Mouse (Mus musculus) liver, embryonic 12.5 days (tissue): ENCODE measurements around the gene Palm2. TPM values are rescaled to one million over a fixed set of nuclear protein-coding genes. Genes with fewer than 3 reads are reported as not detected.

ENCODE experiments used
- ATAC-seq: fragments of 200-750 bp; cut with Nextera tagmentation; 2 replicates; pipeline ENCODE4 v1.8.0; 2017; ENCODE audit warnings: moderate number of reproducible peaks, mild to moderate bottlenecking, moderate library complexity
- H3K27ac ChIP-seq: fragments of 300-500 bp; sonication (generic); 2 replicates; pipeline ENCODE4 v1.5.1; 2016; ENCODE audit warnings: mild to moderate bottlenecking
- H3K27me3 ChIP-seq: fragments of 300-500 bp; sonication (generic); replicated peaks from 2 replicates; pipeline ENCODE4 v1.6.1; 2016; ENCODE audit warnings: mild to moderate bottlenecking, moderate library complexity
- H3K36me3 ChIP-seq: fragments of 300-500 bp; sonication (generic); 2 replicates; pipeline ENCODE4 v1.6.1; 2016; ENCODE audit warnings: mild to moderate bottlenecking, moderate library complexity
- H3K4me1 ChIP-seq: fragments of 300-500 bp; sonication (generic); 2 replicates; pipeline ENCODE4 v1.6.1; 2016
- H3K4me2 ChIP-seq: fragments of 300-500 bp; sonication (generic); 2 replicates; pipeline ENCODE4 v1.6.1; 2016; ENCODE audit warnings: mild to moderate bottlenecking, moderate library complexity
- H3K4me3 ChIP-seq: fragments of 300-500 bp; sonication (generic); 2 replicates; pipeline ENCODE4 v1.5.1; 2016; ENCODE audit warnings: mild to moderate bottlenecking, moderate library complexity
- H3K9ac ChIP-seq: fragments of 300-500 bp; sonication (generic); 2 replicates; pipeline ENCODE4 v1.6.1; 2016; ENCODE audit warnings: mild to moderate bottlenecking, moderate library complexity
- H3K9me3 ChIP-seq: fragments of 300-500 bp; sonication (generic); replicated peaks from 2 replicates; pipeline ENCODE4 v1.6.1; 2016; ENCODE audit warnings: mild to moderate bottlenecking, moderate library complexity
- WGBS: fragments of 180-500 bp; shearing (Covaris S2); methylation state at CpG from one replicate; pipeline ENCODE4 v1.1.7; 2016; ENCODE audit not compliant: insufficient replicate concordance; 5-methylcytosine and 5-hydroxymethylcytosine counted together
- polyA plus RNA-seq: library from polyadenylated mRNA; unstranded; fragments of >200 nt; fragmentation: Nextera tagmentation; extraction: Ambion mirVana; gene quantifications from 2 replicates; pipeline ENCODE4 v1.2.1, GENCODE M21; 2016

Palm2 gene
- polyA plus RNA-seq, 1 experiment from 2014 or later: 0.23 TPM

GRCm38 (mm10) chr4:57574646-57575045 lies 140.6 kb downstream of the Palm2 start:
- Histone ChIP-seq H3K27ac (no peak overlapping the region), H3K4me3 (no peak overlapping the region), H3K27me3 (no peaks in the 10 kb centered on the region), H3K9ac (no peak overlapping the region), H3K9me3 (no peaks in the 10 kb centered on the region), H3K4me2 (no peak overlapping the region), H3K4me1 (no peaks in the 10 kb centered on the region), H3K36me3 (no peaks in the 10 kb centered on the region)
- WGBS: 65% methylated on average over 6 of the region's 6 CpGs
- ATAC-seq: no peak

GRCm38 (mm10) chr4:57575686-57576085 lies 141.6 kb downstream of the Palm2 start:
- WGBS: 65% methylated on average over 5 of the region's 5 CpGs
- H3K27me3 ChIP-seq: no peaks in the 10 kb centered on the region
- H3K4me3 ChIP-seq: no peak overlapping the region
- no peak overlapping the region for H3K4me2 ChIP-seq
- no peak for ATAC-seq
- no peaks in the 10 kb centered on the region for H3K36me3 ChIP-seq
- H3K9ac ChIP-seq: no peak overlapping the region
- no peaks in the 10 kb centered on the region for H3K4me1 ChIP-seq
- no peak overlapping the region for H3K27ac ChIP-seq
- no peaks in the 10 kb centered on the region for H3K9me3 ChIP-seq

- Histone ChIP-seq H3K4me3 (no peak overlapping the region), H3K9ac (no peak overlapping the region), H3K27ac (no peak overlapping the region), H3K36me3 (no peaks in the 10 kb centered on the region), H3K27me3 (no peaks in the 10 kb centered on the region), H3K4me1 (no peaks in the 10 kb centered on the region), H3K4me2 (no peak overlapping the region), H3K9me3 (no peaks in the 10 kb centered on the region)
- 72% methylated on average over 11 of the region's 11 CpGs for WGBS
- no peak for ATAC-seq
Measured at GRCm38 (mm10) chr4:57576095-57576494, 142.0 kb downstream of the Palm2 start.

DNA sequence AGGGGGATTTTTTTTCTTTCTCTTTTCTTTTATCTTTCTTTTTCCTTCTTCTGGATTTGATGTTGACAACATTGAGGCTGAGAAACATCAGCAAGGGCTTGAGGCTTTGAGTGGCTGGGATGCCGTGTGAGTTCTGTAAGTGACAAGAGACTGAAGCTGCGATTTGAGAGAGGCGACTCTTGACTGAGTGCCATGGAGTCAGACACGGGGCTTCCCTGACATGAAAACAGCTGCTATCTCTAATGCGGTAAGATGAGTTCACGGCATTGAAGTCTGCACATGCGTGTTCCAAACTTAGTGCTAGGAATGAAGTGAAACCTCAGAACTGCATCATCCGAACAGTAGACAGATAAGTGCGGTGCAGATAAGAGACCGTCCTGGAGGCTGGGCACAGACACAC lies 145.6 kb downstream of the Palm2 start:
- WGBS: 75% methylated on average over 10 of the region's 10 CpGs
- H3K9ac ChIP-seq: no peak overlapping the region
- no peak for ATAC-seq
- H3K4me1 ChIP-seq: no peaks in the 10 kb centered on the region
- H3K4me3 ChIP-seq: no peak overlapping the region
- H3K27me3 ChIP-seq: no peaks in the 10 kb centered on the region
- no peak overlapping the region for H3K4me2 ChIP-seq
- H3K9me3 ChIP-seq: no peaks in the 10 kb centered on the region
- H3K36me3 ChIP-seq: no peaks in the 10 kb centered on the region
- H3K27ac ChIP-seq: no peak overlapping the region

- Histone ChIP-seq H3K27ac (no peak overlapping the region), H3K36me3 (no peaks in the 10 kb centered on the region), H3K4me1 (no peaks in the 10 kb centered on the region), H3K27me3 (no peaks in the 10 kb centered on the region), H3K4me2 (no peak overlapping the region), H3K9me3 (no peaks in the 10 kb centered on the region), H3K4me3 (no peak overlapping the region), H3K9ac (no peak overlapping the region)
- no peak for ATAC-seq
- 65% methylated on average over 6 of the region's 6 CpGs for WGBS
Measured at GRCm38 (mm10) chr4:57585281-57585800, 151.3 kb downstream of the Palm2 start.

DNA sequence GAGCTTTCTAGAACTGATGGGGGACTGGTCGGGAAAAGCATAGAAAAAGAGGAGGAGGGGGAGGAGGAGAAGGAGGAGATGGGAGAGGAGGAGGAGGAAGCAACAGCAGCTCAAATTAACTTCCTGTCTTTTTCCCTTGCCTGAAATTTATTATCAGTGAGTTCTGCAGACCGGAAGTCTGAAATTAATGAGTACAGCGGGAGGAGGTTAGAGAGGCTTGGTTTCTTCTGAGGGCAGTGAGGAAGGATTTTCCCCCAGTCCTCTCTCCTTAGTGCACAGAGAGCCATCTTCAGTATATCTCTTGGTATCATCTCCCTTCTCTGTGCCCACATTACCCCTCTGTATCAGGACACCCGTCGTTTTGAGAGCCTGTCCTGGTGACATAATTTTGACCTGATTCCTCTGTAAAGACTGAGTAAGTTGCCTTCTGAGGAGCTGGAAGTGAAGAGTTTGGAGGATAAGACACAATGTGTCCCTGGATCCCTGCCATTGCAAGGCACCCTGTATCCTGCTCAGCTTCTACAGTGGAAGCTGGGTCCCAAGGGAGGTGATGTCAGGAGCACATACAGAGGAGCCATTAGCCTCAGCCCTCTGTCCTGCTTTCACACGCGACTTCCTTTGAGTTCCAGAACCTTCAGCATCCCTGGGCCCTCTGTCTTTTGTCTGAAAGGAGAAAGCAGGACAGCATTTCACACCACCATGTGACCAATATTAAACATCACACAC lies 153.0 kb downstream of the Palm2 start:
- Histone ChIP-seq H3K4me3 (no peak overlapping the region), H3K4me2 (no peak overlapping the region), H3K9ac (no peak overlapping the region), H3K36me3 (no peaks in the 10 kb centered on the region), H3K27ac (no peak overlapping the region), H3K4me1 (no peaks in the 10 kb centered on the region), H3K9me3 (no peaks in the 10 kb centered on the region), H3K27me3 (no peaks in the 10 kb centered on the region)
- ATAC-seq: no peak
- 59% methylated on average over 7 of the region's 7 CpGs for WGBS

GRCm38 (mm10) chr4:57588356-57588755 lies 154.3 kb downstream of the Palm2 start:
- Histone ChIP-seq H3K36me3 (no peaks in the 10 kb centered on the region), H3K27ac (no peak overlapping the region), H3K9me3 (no peaks in the 10 kb centered on the region), H3K9ac (no peak overlapping the region), H3K4me2 (no peak overlapping the region), H3K27me3 (no peaks in the 10 kb centered on the region), H3K4me1 (no peaks in the 10 kb centered on the region), H3K4me3 (no peak overlapping the region)
- no peak for ATAC-seq
- WGBS: 83% methylated on average over 1 of the region's 1 CpGs

GRCm38 (mm10) chr4:57592751-57593150 lies 158.7 kb downstream of the Palm2 start:
- H3K4me2 ChIP-seq: no peak overlapping the region
- WGBS: 65% methylated on average over 4 of the region's 4 CpGs
- H3K27ac ChIP-seq: no peak overlapping the region
- no peak for ATAC-seq
- H3K27me3 ChIP-seq: no peaks in the 10 kb centered on the region
- H3K9ac ChIP-seq: no peak overlapping the region
- H3K36me3 ChIP-seq: no peaks in the 10 kb centered on the region
- no peaks in the 10 kb centered on the region for H3K9me3 ChIP-seq
- no peak overlapping the region for H3K4me3 ChIP-seq
- H3K4me1 ChIP-seq: no peaks in the 10 kb centered on the region

DNA sequence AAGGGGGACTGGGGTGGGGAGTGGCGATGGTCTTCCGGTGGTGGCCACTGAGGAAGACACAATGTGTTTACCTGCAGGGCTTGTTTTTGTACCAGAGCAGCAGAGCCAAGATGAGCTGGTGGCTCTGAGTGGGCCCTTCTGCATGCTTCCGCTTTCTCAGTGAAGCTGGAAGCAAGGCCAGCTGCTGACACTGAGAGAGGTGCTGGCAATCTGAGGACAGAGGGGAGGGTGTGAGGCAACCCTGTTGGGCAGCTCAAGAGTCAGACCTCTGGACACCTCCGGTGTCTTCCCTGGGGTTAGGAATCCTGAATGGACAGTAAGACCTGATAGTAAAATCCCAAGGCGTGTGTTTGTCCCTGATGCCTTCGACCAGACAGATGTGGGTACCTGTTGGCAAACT lies 165.9 kb downstream of the Palm2 start:
- Histone ChIP-seq H3K27ac (no peak overlapping the region), H3K27me3 (no peaks in the 10 kb centered on the region), H3K36me3 (no peaks in the 10 kb centered on the region), H3K4me2 (no peak overlapping the region), H3K9me3 (no peaks in the 10 kb centered on the region), H3K4me1 (no peaks in the 10 kb centered on the region), H3K9ac (no peak overlapping the region), H3K4me3 (no peak overlapping the region)
- 79% methylated on average over 6 of the region's 6 CpGs for WGBS
- no peak for ATAC-seq

DNA sequence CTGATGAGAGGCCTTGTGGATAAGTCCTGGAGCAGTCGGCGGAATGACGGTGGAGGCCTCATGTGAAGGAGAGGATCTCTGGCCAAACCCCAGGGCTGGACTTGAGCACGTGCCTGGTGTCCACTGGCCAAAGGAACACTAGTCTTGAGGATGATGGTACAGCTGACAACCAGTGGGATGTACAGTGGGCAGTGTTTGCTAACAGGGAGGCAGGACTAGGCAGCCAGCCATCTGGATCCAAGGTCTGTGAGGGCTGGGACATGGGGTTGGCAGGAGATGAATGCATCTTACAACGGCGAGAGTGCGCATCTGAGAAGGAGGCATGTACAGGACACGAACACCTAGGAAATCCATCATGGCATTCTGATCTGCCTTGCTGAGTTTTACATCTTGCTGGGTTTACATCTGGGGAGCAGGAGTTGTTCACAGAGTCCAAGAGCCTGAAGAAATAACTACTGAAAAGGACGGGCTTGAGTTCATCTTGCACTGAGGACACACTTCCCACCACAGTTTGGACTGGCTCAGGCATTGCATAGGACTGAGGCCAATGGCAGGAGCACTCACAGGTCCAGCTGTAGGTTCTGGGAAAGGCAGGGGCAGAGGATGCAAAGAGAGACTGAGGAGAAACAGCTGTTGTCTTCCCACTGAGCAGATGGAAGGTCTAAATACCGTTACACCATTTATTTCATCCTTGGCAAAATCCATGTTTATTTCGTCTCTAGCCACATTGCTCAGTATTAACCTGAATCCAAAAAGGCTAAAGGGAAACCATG lies 166.8 kb downstream of the Palm2 start:
- ATAC-seq: no peak
- Histone ChIP-seq H3K4me2 (no peak overlapping the region), H3K27me3 (no peaks in the 10 kb centered on the region), H3K4me1 (no peaks in the 10 kb centered on the region), H3K9ac (no peak overlapping the region), H3K4me3 (no peak overlapping the region), H3K27ac (no peak overlapping the region), H3K9me3 (no peaks in the 10 kb centered on the region), H3K36me3 (no peaks in the 10 kb centered on the region)
- WGBS: 75% methylated on average over 11 of the region's 11 CpGs

DNA sequence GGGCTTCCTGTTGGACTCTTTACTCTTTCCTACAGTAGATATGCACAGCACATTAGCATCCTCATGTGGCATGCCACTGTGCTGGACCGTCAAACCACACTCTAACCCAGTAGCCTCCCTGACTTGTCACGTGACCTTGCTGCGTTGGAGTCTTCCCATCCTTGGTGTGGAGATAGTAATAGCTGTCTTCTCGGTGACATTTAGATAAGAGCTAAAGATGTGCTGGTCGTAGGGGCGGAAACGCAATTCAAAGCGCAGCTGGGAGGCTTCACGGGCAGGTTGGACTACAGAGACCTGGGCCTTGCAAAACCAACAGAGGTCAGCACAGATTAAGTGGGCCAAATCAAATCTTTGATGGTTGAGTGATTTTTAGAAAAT lies 167.4 kb downstream of the Palm2 start:
- no peaks in the 10 kb centered on the region for H3K4me1 ChIP-seq
- H3K27me3 ChIP-seq: no peaks in the 10 kb centered on the region
- H3K4me3 ChIP-seq: no peak overlapping the region
- no peaks in the 10 kb centered on the region for H3K36me3 ChIP-seq
- no peak overlapping the region for H3K4me2 ChIP-seq
- H3K27ac ChIP-seq: no peak overlapping the region
- no peaks in the 10 kb centered on the region for H3K9me3 ChIP-seq
- no peak for ATAC-seq
- 64% methylated on average over 9 of the region's 9 CpGs for WGBS
- H3K9ac ChIP-seq: no peak overlapping the region

GRCm38 (mm10) chr4:57601903-57602617 lies 168.0 kb downstream of the Palm2 start:
- no peak for ATAC-seq
- Histone ChIP-seq H3K27ac (no peak overlapping the region), H3K4me1 (no peaks in the 10 kb centered on the region), H3K4me3 (no peak overlapping the region), H3K27me3 (no peaks in the 10 kb centered on the region), H3K4me2 (no peak overlapping the region), H3K9ac (no peak overlapping the region), H3K9me3 (no peaks in the 10 kb centered on the region), H3K36me3 (no peaks in the 10 kb centered on the region)
- WGBS: 64% methylated on average over 10 of the region's 10 CpGs
